Mouse (Mus musculus) cerebellum, adult 2 months (tissue): ENCODE measurements around the gene Rere. TPM values are rescaled to one million over a fixed set of nuclear protein-coding genes. Genes with fewer than 3 reads are reported as not detected.
A peak's percentile ranks its signal among the peaks of the same experiment; 100 is the strongest.

Source experiments
- DNase-seq, 2 experiments: peaks; one replicate each; pipeline ENCODE4 v3.0.0; 2021
- H3K27ac ChIP-seq: fragments of 200-500 bp; 2 replicates; pipeline ENCODE4 v1.5.1; 2012; ENCODE audit warnings: low read length, control low read depth, inconsistent platforms; ENCODE audit not compliant: insufficient read depth
- H3K27me3 ChIP-seq: fragments of 200-500 bp; 2 replicates; pipeline ENCODE4 v1.6.1; 2012; ENCODE audit warnings: inconsistent platforms, mild to moderate bottlenecking, low read length, moderate library complexity; ENCODE audit not compliant: control insufficient read depth, insufficient read depth
- H3K4me1 ChIP-seq: fragments of 200-500 bp; 2 replicates; pipeline ENCODE4 v1.6.1; 2011; ENCODE audit warnings: low read length; ENCODE audit not compliant: control insufficient read depth, insufficient read depth
- H3K4me3 ChIP-seq: fragments of 200-500 bp; replicated peaks from 2 replicates; pipeline ENCODE3; 2011; ENCODE audit warnings: mild to moderate bottlenecking, low read depth, low read length, control low read depth; ENCODE audit not compliant: insufficient read depth
- CTCF ChIP-seq: fragments of 200-500 bp; IDR thresholded peaks from 2 replicates; pipeline ENCODE4 v1.5.1; 2011; ENCODE audit warnings: low read depth, mild to moderate bottlenecking, control low read depth, low read length, moderate library complexity, borderline replicate concordance; ENCODE audit not compliant: insufficient read depth
- POLR2A ChIP-seq: fragments of 200-500 bp; IDR thresholded peaks from 2 replicates; pipeline ENCODE4 v1.6.1; 2011; ENCODE audit warnings: low read length, control low read depth, borderline replicate concordance; ENCODE audit not compliant: insufficient read depth
- WGBS: fragments of 180-500 bp; shearing (Covaris S2); methylation state at CpG from one replicate; pipeline ENCODE4 v1.1.7; 2018; 5-methylcytosine and 5-hydroxymethylcytosine counted together
- polyA plus RNA-seq: library from polyadenylated mRNA; depleted of rRNA; stranded (reverse); fragments of >200 nt; gene quantifications from 2 replicates; pipeline ENCODE4 v1.2.3, GENCODE M21; 2012

The Rere gene
- polyA plus RNA-seq, 1 experiment: 69.1 TPM

GRCm38 (mm10) chr4:150364786-150365185 is 83.3 kb downstream of the Rere start:
- Histone ChIP-seq H3K27me3 (no peaks in the 10 kb centered on the region), H3K4me1 (peaks cover 7% of the 10 kb centered on the region), H3K27ac (no peak overlapping the region), H3K4me3 (no peak overlapping the region)
- TF ChIP-seq POLR2A: no peak
- TF ChIP-seq CTCF: no peak
- WGBS: 96% methylated on average over 2 of the region's 2 CpGs
- no peak for DNase-seq

DNA sequence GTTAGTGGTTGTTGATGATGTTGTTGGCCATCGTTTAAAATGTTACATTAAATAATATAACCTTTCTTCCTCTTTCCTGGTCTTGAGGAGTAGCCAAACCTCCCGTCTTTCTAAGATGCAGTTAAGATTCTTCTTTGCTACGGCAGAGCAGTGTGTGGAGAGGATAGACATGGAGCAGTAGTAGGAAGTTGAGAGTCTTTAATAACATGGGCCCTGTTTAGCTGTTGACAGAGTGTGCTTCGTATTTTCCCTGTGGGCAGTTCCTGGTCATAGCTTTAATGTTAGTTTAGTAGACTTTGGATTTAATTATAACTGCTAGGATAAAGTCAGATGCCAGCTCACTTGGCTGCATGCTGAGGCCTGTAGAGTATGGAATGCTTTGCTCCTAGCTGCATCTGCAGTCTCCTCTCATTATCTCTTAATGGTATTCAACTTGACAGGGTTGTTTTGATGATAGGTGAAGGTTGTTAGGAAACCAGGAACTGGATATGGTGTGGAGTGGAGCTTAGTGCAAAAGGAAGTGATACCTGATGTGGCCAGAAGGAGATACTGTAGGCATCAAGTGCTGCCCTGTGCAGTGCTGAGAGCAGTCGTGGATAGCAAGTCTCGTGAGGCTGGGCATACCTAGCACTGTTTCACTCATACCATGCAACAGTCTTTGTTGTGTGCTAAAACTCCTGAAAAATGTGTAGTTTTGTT is 85.2 kb downstream of the Rere start:
- no peak for DNase-seq
- TF ChIP-seq CTCF: no peak; the same call in 1 of the 2 replicates
- TF ChIP-seq POLR2A: no peak
- no peaks in the 10 kb centered on the region for H3K27me3 ChIP-seq
- peaks cover 10% of the 10 kb centered on the region for H3K4me1 ChIP-seq
- H3K4me3 ChIP-seq: no peak overlapping the region
- WGBS: 67% methylated on average over 6 of the region's 6 CpGs
- H3K27ac ChIP-seq: no peak overlapping the region

DNA sequence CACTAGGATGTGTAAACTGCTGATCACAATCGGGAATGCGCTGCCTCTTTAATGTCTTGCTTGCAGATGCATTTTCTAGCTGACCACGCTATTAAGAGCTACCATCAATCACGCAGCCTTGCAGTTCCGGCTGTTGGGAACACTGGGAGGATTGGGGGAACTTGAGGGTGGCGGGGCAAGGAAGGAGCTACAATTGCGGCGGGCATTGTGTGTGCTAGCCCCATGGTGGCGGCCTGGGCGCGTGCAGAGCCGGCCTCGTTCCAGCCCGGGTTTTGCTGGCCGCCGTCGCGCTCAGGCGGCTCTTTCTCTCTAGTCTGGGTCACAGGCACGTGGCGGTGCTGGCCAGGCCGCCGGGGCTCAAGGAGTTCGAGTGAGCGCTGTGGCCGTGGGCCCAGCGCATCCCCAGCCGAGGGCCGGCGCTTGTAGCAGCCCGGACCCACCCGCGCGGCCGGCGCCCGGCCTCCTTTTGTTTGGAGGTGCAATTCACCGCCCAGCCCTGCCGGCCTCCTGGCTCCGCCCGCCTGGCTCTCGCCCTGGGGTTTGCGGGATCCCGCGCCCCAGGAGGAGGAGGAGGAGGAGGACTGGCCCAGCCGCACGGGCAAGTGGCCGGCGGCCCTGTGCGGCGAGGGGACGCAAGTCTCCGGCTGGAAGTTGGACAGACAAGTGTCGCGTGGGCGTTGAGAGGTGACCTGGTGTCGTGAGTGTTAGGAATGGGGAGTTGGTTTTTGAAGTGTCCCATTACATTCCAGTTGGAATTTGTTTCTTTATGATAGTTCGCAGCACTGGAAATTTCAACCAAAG is 90.3 kb downstream of the Rere start:
- Histone ChIP-seq H3K27me3 (no peaks in the 10 kb centered on the region), H3K27ac (no peak overlapping the region), H3K4me3 (peak overlapping the region; percentile 64), H3K4me1 (peaks cover 24% of the 10 kb centered on the region)
- peak; percentile 84 to 85 for DNase-seq
- no peak for TF ChIP-seq CTCF
- TF ChIP-seq POLR2A: no peak
- WGBS: under 1% methylated on average over 58 of the region's 58 CpGs

DNA sequence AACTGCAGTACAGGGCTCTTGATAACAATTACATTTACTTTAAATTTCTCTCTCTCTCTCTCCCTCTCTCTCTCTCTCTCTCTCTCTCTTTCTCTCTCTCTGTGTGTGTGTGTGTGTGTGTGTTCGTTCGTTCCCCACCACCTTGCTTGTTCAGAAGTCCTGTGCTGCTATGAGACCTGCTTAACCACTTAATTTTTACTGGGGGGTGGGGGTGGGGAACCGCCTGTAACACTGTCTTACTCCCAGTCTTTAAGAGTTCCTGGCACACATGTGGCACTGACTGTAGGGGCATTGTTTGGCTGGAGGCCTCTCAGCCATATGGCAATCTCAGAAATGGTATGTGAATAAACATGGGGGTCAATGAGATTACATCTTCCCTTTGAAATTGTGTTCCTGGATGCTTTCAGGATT is 91.2 kb downstream of the Rere start:
- TF ChIP-seq POLR2A: no peak
- no peak for TF ChIP-seq CTCF
- WGBS: 23% methylated on average over 3 of the region's 3 CpGs

DNA sequence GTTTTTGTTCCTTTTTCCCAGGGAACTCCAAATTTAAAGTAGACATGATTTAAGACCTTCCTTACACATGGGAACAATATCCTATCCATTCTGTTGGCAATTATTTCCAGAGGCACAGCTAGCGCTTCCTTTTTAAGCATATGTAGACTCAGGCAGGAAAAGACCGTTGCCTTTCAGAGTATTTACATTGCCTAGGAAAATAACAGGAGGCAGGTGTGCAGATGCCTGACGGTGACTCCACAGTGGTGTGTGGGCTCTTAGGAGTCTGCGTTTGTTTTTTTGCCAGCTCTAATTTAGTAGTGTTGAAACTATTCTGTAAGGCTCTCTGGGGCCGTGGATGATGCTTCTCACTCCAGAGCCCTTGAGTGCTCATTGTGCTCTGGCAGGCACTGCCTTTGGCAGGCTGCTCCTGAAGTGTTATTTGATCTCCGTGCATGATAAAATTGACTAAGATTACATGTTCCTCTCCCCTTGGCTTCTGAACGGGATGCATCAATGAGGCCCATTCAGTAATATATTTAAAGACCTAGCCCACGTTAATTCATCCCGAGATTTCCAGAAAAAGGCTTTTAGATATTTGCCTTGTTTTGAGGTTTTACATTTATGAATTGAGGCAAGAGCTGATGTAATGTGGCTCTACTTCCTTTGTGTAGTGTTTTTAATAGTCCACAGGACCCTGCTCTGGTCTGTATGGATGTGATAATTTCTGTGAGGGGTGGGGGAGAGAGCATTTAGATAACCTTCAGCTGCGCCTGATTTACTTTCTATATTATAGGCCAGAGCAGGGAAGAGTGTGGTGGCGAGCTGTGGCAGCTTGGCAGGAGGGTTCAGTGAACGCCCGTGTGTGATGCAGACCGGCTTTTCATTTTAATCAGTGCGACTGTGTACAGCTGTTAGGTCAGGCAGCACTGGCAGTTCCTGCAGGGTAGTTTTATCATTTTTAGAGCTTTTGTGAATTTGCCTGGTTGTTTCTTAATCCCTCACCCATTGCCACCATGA is 92.0 kb downstream of the Rere start:
- no peaks in the 10 kb centered on the region for H3K27me3 ChIP-seq
- TF ChIP-seq POLR2A: no peak
- peak; percentile 52 to 53 for DNase-seq
- peaks cover 24% of the 10 kb centered on the region for H3K4me1 ChIP-seq
- WGBS: 15% methylated on average over 15 of the region's 15 CpGs
- H3K4me3 ChIP-seq: no peak overlapping the region
- H3K27ac ChIP-seq: no peak overlapping the region

More for the DNA sequence above, 91.2 kb downstream of the Rere start:
- Histone ChIP-seq H3K27me3 (no peaks in the 10 kb centered on the region), H3K4me3 (no peak overlapping the region), H3K27ac (no peak overlapping the region), H3K4me1 (peaks cover 24% of the 10 kb centered on the region)
- DNase-seq: no peak

GRCm38 (mm10) chr4:150374651-150375447 is 93.4 kb downstream of the Rere start:
- TF ChIP-seq POLR2A (no peak), CTCF (no peak)
- WGBS: 39% methylated on average over 9 of the region's 9 CpGs
- no peak overlapping the region for H3K4me3 ChIP-seq
- DNase-seq: no peak
- peaks cover 24% of the 10 kb centered on the region for H3K4me1 ChIP-seq
- H3K27ac ChIP-seq: no peak overlapping the region
- H3K27me3 ChIP-seq: no peaks in the 10 kb centered on the region
